Mouse (Mus musculus) cerebellum, adult 9-11 months (tissue): ENCODE measurements at regions not wholly inside any gene's neighbourhood (a gene's known extent, or its start where the extent isn't known, plus 50 kb on each side); places are given as distances from the start of the nearest gene placed in this dataset.

ENCODE experiments used
- DNase-seq: peaks from one replicate; pipeline ENCODE4 v3.0.0; 2022

DNA sequence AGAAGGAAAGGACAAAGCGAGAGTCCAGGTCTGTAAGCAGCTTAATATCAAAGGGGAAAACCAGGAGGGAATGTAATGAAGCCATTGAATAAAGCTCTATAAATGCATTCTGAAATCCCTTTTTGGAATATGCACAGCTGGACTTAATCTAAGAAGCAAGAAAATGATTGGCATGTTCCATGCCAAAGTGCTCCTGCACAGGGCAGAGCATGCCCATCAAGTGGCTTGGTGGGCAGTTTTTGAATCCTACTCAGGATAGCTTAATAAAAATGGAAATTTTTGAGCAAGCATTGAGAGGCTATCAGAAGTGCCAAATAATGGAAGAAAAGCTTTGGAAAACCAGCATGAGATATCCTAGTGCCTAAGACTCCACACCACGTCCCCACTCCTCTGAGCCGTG is 466.1 kb downstream of the Epm2a start:
- DNase-seq: no peak

DNA sequence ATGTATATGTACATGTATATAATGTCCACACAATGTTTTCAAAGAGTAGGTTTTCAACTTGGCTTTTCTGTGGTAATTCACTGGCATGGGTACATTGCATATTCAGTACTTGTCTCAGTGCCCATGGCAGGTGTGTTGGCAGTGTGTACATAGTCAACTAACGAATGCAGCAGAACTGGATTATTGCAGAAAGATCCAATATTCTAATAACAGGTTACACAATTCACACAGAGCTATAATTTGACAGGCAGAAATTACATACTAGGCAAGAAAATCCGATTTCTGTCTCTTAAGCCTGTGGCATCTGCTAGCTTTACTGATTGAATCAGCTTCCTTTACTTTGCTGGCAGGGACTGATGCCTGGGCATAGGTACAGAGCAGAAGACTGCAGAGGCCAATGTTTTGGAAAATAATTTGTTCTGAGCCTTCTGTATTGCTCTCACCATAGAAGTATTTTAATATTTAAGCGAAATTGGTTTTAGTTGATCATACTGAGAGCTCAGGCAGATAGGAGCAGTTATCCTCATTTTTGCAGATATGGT is 479.3 kb downstream of the Epm2a start:
- DNase-seq: no peak

DNA sequence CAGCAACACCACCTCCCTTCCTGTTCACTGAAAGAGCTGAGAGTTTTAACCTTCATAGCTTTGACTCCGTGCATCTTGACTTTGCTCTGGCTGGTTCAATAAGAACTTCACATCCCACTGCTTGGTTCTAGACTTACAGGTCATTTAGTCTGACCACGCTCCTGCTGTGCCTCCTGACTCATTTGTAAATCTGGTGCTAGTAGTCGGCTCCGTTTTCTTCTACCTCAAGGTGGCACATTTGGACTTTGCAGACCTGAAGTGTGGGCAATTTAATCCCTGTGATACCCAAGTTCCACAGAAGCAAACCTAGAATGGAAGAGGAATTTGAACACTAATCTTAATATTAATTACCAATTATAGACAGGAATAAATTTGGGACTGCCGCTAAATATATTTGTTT is 497.9 kb downstream of the Epm2a start:
- DNase-seq: no peak

DNA sequence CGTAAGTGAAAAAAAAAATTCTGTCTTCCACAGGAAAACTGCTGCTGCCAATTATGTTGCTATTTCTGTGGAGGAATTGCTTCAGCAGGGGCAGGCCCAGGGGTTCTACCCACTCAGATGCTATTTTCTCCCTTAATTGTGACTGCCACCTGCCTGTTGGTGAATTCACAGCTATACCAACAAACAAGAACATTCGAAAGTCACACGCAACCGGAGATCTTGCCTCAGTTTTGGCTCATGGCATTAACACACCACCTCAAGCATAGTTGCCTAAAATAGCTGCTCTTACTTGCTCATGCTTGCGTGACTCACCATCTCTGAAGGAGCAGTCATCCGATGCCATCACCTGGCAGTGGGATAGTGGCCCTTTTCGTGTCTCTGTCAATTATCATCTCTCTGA is 498.3 kb downstream of the Epm2a start:
- peak; percentile 2 for DNase-seq

DNA sequence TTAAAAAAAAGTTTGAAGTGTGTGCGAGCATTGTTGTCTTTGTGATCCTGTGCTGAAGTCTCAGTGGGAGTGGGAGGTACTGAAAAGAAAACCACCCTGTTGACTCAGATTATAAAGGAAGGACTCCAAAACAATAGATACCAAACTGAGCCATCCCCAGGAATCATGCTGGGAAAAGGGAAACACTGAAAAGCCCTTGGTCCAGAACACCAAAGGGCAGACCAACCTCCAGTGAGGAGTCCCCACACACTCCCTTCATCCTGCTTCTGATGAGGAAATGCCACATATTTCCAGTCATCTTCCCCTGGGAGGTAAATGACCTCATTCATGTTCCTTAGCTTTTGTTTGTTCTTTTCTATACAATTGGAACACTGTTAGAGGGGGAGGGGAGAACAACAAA is 502.9 kb downstream of the Epm2a start:
- DNase-seq: no peak

DNA sequence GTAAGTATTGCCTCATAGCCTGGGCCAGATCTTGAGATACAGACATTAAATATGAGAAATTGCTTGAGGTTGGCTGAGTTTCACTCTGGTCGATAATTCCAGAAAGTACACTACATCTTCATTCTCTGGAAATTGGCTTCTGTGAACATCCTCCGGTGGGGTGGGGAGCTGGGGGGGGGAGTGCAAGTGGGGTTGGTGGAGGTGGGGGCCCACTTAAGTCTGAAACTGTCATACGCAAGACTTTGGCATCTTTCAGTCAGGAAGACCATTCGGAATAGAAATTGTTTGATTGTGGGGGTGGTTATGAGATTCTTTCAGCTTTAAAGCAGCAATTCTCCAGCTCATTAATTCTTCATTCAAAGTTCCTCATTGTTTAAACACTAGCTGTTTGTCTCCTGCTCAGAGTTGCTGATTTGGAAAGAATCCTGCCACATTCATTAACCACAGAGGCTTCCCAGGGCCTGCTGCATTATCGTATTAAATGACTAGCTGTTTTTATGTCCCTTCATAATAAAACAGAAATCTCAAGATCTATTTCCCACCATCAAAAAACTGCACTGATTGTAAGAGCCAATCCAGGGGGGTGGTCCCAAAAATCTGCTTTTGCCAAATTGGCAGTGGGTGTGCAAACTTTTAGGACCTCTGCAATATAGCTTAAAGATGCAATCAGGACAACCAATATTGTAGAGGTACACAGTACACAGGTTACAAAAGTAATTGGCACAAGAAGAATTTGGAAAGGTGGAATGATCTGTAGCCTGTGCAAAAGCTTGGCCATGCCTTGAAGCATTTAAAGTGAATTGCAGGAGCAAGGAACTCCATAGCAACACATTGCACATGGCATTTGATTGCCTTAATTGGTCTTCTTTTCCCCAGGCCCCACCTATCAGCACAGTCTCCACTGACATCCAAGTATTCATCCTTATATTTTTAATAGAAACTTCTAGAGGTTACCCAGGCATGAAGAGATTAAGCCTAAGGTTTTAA is 532.2 kb downstream of the Epm2a start:
- no peak for DNase-seq

DNA sequence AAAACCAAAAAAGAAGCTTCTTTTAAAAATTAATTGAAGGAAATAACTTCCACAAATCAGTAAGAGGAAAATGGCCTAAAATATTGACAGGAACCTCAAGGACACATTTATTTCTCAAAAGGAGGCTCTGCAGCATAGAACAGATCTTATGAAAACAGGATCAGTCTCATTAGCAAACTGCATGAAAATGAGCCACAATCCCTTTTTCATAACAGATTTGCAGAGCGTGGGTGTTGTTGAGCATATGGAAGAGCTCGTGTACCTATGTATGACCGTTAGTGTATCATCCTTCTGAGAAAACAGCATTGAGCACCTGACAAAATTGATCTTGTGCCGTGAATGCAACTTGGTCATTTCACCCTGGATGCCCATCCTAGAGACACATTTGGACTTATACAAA is 543.0 kb downstream of the Epm2a start:
- no peak for DNase-seq

DNA sequence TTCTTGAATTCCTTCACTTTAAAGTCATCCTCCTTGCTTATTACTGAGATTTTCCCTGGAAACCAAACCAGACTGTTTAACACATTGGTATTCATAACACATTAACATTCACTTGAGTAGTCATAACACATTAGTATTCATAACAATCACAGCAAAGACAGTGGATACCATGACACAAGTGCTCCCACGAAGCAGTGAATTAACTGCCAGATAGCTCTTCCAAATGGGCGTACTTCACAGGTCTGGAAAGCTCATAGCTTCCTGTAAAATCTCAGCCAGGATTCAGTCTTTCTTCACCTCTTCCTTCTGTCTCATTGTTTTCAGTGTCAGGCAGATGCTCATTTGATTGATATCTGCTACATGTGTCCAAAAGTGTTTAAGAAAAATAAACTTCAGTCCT is 545.7 kb downstream of the Epm2a start:
- DNase-seq: no peak

DNA sequence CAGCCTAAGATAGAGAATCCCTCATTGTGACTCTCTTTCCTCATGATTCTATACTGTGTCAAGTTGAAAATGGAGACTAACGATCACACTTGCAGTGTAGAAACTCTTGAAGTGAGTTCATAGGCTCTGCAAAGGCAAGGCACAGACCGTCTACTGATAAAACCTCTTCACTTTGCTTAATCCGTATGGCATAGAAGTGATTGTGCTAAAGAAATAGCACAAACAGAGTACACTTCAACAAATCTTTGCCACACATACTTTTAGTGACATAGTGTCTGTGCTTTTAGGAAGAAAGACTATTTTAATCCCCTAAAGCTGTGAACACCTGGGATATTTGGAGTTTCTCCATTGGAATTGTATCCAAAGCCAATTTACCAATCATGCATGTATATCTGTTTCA is 578.9 kb downstream of the Epm2a start:
- DNase-seq: no peak

DNA sequence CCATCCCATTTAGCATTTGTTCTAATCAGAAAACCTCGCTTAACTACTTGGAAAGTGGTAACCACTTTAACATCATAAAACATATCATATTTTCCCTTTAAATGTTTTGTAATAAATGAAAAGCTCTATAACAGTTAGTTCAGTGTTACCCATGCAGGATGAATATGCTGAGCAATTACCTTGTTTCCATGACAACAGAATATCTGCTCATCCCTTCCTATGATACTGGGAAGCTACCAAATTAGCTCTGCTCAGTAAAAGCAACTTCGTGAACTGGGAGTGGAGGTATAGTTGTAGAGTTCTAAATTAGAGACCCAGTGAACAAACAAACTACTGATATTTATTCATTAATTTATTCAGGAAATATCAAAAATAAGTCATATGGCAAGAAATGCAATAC is 595.0 kb downstream of the Epm2a start:
- no peak for DNase-seq

DNA sequence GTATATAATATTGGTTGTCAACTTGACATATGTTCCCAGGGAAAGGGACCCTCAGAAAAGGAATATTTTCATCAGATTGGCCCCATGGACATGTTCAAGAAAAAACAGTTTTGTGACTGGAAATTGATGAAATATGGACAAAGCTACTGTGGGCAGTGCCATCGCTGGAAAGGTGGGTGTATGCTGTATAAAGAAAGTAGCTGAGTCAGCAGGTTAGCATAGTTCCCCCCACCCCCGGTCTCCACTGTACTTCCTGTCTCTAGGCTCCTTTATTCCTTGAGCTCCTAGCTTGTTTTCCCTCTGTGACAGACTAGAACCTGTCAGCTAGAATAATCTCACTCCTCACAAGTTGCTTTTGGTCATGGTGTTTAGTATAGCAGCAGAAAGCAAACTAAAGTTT is 599.6 kb downstream of the Epm2a start:
- DNase-seq: no peak

DNA sequence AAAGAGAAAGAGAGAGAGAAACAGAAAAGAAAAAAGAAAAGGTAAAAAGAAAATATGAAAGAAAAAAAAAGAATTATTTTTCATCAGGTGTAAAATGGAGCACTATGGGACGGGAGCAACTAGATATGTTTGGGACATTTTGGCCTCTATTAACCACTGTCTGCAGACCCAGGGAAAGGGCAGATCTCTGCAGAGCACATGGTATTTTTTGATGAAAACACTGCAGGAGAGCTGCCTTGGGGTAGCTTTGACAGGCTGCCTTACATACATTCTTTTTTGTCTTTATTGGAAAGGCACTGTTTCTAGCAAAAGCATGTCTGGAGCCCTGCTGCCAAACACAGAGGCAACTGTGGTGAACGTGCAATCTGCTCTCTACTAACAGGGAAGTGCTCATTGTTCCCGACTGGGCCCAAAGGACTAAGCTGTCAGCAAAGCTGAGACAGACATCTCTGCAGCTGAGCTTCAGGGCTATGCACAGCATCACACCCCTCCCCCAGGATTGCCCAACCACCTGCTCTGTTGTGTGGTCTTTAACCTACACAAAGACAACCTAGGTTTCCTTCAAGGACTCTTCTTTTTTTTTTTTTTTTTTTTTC is 617.2 kb downstream of the Epm2a start:
- DNase-seq: no peak

DNA sequence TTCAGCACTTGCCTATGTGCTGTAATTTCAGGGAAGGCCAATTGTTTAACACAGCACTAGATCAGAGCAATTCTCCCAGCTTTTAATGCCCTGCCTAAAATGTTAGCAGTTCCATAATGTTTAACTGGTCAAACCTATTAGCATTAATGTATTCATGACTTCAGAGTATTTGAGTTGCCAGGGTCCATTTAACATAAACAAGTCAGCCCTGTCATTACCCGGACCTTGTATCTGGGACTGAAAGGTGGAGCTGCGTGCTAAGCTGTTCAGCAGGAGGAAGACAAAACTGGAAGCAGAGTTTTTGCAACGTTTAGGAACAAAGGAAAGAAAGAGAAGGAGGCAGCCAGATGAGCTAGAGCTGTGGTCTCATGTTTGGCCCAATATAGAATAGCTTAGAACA is 661.8 kb downstream of the Epm2a start:
- no peak for DNase-seq

DNA sequence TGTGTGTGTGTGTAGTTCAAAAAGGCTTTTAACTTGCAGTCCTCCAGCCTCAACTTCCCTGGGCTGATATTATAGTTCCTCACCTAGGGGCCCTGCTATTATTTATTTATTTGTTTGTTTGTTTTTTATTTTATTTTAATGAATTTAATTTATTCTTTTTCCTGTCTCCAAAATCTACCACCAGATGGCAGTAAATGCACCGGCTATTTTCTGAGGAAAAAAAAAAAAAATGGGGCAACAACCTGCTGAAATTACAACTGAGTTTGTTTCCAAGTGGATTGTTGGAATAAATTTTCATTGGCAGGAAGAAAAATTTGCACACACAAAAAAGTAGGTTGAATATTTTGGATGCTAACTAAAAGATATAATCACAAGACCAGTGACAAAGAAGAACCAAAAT is 662.7 kb downstream of the Epm2a start:
- no peak for DNase-seq

DNA sequence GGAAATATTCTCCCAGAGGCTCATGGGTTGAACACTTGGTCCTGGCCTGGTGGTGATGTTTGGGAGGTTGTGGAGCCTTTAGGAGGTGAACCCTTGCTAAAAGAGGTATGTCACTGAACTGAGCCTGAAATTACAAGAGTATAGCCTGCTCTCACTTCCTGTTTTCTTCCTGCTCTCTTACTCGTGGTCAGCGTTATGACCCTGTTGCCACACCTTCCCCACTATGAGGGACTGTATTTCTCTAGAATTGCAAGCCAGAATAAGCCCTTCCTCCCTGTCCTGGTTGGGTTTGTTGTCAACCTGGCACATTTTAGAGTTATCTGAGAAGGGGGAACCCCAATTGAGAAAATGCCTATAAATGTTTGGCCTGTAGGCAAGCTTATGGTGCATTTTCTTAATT is 674.1 kb downstream of the Epm2a start:
- no peak for DNase-seq

DNA sequence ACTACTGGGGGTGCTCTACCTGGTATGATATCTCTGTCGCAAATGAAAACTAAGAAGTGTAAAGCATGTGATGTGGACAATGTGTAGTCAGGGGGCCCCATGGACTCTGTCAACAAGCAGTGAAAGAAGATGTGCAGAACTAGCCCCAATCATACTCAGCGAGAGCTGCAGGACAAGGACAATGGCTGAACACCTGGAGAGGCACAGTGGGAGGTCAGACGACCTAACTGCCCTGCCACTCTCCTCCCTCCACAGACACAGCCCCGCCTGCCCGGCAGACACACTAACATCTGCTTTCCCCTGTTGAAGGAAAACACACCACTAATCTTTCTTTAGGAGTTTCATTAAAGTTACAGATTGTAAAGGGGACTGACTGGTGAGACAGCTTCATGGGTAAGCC is 675.1 kb downstream of the Epm2a start:
- DNase-seq: peak; percentile 11

DNA sequence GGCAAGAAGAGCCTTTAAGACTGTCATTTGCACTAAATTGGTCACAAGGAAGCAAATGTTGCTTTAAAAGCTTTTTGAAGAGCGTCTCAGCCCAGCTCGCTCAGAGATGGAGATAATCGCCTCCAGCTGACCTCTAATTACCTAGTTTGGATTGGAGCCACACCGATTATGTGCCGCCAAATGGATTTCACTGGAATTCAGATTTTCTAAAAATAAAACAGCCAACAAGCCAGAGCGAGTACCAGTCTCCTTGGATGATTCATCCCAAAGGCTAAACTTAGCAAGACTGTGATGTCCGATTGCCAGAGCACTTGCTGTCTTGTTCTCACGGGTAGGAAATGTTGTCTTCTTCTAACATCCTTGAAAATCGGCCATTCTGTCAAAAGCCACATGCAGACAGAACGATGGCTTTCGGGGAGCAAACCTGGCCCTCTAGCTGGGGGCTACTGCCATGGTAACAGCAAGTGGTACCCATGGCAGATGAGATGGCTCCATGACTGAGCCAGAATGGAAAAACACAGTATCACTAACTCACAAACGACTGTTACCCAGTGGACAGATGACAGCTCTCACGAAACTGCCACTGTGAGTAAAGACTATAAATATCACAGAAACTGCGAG is 676.1 kb downstream of the Epm2a start:
- DNase-seq: peak; percentile 78

DNA sequence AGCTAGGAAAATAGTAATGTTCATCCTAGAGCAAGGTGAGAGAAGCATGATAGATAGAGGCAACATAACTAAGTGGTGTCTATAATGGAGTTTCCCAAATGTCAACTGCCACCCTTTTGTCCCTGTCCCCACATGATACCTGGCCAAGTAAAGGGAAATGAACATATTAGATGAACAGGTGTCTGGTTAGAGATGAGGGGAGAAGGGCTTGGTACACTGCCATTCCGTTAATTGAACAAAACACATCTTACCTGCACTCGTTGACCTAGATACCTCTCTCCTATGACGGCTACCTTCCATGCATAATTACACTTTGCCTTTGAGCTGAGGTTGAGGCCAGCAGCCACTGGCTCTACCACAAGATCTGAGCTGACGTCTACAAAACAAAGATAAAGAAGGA is 677.4 kb downstream of the Epm2a start:
- peak; percentile 49 for DNase-seq

DNA sequence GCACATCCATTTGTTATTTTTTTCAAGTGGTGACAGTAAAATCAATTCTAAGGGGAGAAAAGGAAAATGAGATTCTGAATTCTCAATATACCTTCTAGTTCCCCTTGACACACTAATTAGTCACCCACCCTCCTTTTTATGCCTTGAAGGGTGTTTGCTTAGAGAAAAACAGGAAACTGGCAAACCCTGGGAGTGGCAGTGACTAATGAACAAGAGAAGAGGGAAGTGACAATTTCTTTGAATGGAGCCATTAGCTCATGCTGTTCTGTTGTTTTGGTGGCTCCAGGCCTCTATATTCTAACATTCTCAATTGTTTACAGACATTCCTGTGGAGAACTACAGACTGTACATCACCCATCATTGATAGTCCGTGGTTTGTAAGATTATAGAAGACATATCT is 692.0 kb downstream of the Epm2a start:
- DNase-seq: no peak

DNA sequence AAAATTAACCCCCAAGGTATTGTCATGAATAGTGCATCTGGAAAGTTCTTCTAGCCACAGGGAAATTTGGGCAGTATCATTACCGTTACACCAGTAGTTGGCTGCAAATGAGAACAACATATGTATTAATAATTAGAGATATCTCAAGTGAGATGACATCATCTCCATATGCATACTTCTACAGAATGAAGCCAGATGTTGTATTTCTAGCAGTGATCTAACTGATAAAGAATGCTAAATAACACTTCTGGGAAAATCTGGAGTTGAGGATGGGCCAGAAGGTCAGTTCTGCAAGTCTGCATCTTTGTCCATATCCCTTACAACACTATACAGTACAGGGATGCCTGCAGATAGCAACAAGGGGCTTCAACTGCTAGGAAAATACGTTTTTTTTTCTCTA is 702.7 kb downstream of the Epm2a start:
- no peak for DNase-seq

DNA sequence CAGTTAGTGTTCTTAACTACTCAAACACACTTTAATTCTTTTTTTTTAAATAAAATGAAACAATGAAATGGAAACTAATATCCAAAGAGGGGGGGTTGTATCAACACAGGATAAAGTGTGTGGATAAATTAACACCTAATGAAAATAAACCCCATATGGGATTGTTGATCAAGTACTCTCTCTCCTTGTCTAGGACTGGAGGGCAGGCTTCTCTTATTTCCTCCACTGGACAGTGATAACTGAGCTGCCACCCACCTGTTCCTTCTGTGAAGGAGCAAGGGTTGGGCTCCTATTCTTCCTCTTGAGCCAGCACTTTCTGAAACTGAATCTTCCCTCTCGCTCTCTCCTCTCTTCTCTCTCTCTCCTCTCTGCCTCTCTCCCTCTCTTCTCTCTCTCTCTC is 716.5 kb downstream of the Epm2a start:
- DNase-seq: no peak

DNA sequence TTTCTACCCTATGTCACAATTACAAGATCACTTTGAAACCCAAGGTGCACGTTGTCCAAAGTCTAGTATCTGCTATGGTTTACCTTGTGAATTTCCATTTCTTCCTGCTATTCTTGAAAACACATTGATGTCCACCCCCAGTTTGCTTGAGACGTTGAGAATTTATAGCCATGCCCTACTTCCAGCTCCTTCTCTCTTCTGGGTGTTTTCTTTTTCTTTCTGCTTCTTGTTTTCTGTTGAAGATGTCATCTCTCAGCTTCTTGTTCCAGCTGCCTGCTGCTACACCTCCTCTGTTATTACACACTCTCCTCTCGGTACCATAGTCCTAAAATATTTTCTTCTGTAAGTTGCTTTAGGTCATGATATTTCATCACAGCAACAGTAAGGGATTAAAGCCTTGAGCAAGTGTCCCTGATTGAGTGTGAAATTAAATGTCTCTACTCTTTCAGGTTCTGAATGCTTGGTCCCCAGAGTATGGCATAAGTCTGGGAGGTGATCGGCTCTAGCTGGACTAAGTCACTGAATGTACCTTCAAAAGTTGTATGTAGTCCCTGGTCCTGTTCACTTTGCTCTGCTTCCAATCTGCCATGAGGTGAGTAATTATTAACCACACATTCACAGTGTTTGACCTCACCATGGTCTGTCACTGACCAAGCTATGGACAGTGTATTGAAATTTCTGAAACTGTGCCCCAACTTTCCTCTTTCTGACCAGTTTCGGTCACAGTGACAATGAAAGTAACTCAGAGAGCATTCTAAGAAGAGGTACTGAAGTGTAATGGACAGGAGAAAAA is 718.1 kb downstream of the Epm2a start:
- no peak for DNase-seq

DNA sequence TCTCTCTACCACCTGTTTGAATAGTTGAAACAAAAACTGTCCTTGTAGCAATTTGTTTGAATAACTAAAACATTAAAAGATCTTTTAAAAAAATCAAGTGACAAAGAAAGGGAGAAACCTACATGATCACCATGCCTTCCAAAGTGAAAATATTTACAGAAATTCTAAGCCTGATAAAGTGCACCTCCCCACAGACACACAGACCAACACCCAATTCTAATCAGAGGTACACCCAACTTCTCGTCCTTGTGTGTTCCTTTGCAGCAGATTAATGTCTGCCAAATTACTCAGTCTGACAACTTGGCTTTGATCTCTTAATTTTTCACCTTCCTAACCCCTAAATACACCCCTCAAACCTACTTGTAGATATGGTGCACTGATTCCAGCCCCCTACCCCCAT is 719.1 kb downstream of the Epm2a start:
- DNase-seq: no peak
